Mouse (Mus musculus): Measurements from ENCODE around the gene Kank2.
"Not testable (repeated sequence)": the region's sequence is repeated elsewhere in the genome, so short reads cannot be mapped to it uniquely, and the experiment has no call there.

Gene Kank2

DNA sequence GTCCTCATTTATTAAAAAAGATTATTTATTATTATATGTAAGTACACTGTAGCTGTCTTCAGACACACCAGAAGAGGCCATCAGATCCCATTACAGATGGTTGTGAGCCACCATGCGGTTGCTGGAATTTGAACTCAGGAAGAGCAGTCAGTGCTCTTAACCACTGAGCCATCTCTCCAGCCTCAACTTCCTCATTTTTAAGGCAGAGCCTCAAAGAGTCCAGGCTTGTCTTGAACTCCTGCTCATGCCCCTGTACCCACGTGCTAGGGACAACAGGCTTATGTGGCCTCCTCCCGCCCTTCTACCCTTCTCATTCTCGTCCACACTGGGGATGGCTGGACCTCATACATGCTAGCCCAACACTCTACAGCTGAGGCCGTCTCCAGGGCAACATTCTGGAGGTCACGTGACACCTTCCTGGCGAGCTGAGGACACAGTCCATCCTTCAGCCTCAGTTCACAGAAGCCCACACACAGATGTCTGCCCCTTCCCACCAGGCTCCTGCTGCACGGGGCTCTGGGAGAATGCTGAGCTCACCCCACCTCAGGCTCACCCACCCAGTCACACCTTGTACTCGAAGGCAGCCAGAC lies 18.3 kb upstream of the Kank2 start:
- DNase-seq: no peak

GRCm38 (mm10) chr9:21811170-21811569 lies 12.6 kb upstream of the Kank2 start:
- DNase-seq: no peak

DNA sequence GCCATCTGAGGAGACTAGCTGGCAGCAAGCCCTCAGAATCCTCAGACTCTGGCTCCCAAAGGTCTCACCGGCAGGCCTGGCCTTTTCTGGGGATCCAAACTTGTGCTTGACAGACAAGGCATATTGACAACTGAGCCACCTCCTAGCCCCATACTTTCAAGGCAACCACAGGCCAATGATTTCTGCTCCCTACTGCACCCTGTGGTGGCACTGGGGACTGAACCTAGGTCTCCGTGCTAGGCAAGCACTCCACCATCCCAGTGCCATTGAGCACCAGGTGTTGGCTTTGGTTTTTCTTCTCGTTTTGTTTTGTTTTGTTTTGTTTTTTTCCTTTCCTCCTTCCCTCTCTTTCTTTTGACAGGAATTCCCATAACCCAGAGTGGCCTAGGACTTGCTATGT lies 10.0 kb upstream of the Kank2 start:
- DNase-seq: no peak

GRCm38 (mm10) chr9:21806976-21807375 lies 8.4 kb upstream of the Kank2 start:
- DNase-seq: no peak

DNA sequence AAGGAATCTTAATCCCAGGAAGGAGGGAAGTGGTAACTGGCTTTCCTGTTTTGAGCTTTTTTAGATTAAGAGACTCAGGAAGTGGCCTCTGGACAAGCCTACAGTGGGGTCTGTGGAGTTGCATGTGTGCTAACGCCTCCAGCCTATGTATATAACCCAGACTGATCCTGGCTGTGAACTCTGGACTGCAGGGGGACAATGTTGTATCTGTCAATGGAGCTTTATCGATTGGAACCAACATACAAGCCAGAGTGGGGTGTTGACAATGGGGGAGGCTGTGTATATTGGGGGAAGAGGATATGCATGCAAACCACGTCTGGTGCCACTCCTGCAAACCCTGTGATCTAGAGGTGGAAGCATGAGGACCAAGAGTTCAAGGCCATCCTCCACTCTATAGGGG lies 7.8 kb upstream of the Kank2 start:
- DNase-seq: no peak

- peak; percentile 57 for DNase-seq
Observed at GRCm38 (mm10) chr9:21803986-21804644, 5.6 kb upstream of the Kank2 start.

DNA sequence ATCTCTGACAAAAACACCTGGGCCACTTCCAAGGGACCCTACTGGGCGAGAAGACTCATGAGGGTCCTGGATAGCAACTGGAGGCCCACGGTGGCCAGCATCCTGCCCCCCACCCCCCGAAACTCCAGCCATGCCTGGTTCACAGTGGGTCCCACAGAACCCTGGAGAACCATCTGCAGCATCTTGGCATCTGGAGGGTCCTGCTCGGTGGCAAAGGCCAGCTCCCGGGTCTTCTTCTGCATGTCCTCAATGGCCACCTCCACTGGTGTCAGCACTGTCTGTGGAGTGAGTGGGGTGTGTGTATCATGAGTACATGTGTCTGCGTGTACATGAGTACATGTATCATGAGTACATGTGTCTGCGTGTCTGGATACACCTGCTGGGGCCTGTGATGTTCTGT lies 3.0 kb upstream of the Kank2 start:
- DNase-seq: no peak

- DNase-seq: no peak
Observed at GRCm38 (mm10) chr9:21801121-21801520, 2.6 kb upstream of the Kank2 start.

DNA sequence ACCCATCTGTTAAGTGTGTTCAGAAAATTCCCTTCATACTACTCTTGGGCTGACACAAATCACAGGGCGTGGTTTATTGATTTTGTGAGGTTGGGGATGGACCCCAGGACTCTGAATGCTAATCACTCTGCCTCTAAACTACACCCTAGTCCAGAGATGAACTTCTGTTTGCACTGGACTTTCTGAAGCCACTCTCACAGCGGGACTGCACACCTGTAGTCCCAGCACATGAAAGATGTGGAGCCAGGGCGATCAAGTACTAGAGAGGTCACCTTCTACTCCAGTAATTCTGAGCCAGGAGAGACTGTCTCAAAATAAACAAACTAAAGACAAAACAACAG lies 436 bp upstream of the Kank2 start:
- no peak for DNase-seq

DNA sequence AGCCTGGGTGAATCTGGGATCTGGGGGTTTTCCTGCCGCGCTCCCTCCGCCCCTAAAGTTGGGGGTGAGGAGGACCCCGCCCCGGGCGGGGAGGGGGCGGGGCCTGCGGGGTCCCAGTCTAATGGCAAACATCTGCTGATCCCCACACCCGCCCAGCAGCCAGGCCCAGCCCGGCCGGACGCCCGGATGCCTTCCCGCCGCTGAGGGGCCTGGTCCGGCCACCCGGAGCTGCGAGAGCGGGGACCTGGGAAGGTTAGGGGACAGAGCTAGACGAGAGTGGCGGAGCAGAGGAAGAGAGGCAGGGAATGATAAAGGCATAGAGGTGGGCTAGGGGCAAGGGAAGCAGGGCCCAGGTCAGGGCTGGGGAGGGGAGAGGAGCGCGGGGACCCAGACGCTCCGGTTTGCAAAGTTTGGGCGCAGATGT lies 611 bp downstream of the Kank2 start:
- peak; percentile 54 for DNase-seq

GRCm38 (mm10) chr9:21796919-21797318 lies 1.6 kb downstream of the Kank2 start:
- DNase-seq: no peak

DNA sequence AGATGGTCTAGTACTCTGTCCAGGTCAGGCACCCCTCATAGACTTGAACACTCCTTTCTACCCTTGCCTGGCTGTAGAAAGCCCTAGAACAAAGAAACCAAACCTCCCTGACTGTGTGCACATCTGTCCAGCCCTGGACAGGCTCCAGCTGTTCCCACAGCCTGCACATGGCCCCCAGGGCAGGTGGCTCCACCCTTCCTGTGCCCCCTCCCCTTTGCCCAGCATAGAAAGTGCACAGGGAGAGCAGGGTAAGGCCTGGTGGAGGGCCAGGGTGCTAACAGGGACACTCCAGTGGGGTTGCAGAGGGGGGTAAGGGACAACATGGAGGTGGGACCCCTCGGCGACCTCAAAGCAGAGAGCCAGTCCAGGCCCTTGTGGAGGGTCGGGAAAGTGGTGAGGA lies 2.3 kb downstream of the Kank2 start:
- DNase-seq: peak; percentile 27

GRCm38 (mm10) chr9:21795579-21795978 lies 3.0 kb downstream of the Kank2 start:
- DNase-seq: no peak

DNA sequence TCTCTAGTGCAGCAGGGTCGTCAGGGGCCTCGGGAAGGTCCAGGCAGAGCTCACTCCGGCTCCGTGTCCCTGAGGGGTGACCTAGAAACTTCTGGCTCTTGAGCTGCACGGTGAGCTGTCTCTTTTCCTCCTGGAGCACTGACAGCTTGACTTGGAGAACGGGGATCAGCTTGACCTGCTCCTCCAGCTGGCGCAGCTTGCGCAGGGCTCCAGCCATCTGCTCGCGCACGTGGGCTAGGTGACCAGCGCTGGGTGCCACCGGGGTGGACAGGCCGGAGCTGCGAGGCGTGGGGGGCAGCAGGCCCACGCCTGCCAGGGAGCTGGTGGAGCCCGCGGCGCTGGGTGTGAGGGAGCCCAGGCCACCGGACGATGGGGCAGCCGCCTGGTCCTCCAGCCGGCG lies 3.6 kb downstream of the Kank2 start:
- no peak for DNase-seq

- DNase-seq: no peak
Observed at GRCm38 (mm10) chr9:21794344-21794834, 4.2 kb downstream of the Kank2 start.

DNA sequence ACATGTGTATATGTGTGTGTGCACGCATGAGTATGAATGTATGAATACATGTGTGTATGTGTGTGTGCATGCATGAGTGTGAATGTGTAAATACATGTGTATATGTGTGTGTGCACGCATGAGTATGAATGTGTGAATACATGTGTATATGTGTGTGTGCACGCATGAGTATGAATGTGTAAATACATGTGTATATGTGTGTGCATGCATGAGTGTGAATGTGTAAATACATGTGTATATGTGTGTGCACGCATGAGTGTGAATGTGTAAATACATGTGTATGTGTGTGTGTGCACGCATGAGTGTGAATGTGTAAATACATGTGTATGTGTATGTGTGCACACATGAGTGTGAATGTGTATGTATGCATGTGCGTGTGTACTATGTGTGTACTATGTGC lies 5.0 kb downstream of the Kank2 start:
- not testable (repeated sequence) for DNase-seq

GRCm38 (mm10) chr9:21792644-21793043 lies 5.9 kb downstream of the Kank2 start:
- DNase-seq: peak; percentile 38

GRCm38 (mm10) chr9:21791861-21792260 lies 6.7 kb downstream of the Kank2 start:
- peak; percentile 52 for DNase-seq

- no peak for DNase-seq
Observed at GRCm38 (mm10) chr9:21788234-21788633, 10.3 kb downstream of the Kank2 start.

- no peak for DNase-seq
Observed at GRCm38 (mm10) chr9:21787654-21788053, 10.9 kb downstream of the Kank2 start.

DNA sequence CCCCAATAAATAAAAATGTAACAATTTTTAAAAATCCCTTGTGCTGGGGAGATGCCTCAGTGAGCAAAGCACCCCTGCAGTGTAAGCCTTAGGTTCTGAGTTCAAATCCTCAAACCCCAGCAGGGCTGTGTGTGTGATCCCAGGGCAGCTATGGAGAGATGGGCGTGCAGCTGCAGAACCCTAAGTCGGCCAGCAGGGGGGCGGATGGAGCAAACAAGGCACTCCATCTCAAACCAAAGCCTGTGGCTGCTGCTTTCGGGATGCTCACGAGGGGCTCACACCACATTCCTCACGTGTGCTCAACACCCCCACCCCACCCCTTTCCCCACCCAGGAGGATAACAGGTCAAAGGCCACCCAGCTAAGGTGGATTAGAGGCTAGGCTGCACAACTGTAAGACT lies 11.6 kb downstream of the Kank2 start:
- no peak for DNase-seq

- not testable (repeated sequence) for DNase-seq
Observed at GRCm38 (mm10) chr9:21786309-21786708, 12.2 kb downstream of the Kank2 start.

DNA sequence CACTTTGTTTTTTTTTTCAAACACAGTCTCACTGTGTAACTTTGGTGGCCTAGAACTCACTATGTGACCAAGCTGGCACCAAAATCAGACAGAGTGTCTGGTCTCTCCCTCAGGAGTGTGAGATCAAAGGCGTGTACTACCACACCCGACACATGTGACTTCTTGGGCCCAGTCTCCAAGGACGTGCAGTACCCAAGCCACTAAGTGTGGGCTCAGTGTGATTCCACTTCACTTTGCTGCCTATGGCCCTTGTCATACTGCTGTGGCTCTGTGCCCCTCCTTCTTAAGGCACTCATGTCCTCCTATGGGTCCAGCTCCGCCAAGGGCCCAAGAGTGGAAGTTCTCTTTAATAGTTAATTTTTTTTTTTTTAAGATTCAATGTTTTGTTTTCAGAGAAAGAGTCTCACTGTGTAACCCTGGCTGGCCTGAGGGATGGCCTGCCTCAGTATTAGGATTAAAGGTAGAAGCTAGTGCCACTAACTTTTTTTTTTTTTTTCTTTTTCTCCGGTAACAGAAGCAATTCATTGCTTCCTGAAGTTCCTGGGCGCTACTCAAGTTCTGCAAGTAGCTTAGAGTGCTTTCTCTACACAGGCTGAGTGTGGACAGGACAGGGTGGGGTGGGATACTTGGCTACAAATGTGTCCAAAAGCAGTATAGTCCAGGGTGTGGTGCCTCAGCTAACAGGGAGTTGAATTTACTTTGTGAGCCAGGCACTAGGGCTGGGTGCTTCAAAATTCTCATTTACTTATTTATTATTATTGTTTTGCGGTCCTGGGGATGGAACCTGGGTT lies 13.8 kb downstream of the Kank2 start:
- DNase-seq: no peak
